Comparison of ENCODE assay signal across 5 mouse cellular contexts in genomic region chr9:88769470-88769869, GRCm38 (mm10). TPM values are rescaled to one million over a fixed set of nuclear protein-coding genes. Genes with fewer than 3 reads are reported as not detected.
"Had no signal": no experiment of that assay in that cellular context is flagged by ENCODE, and none has a peak within 500 bp of the region (broad histone marks: within the 10 kb centered on the region; RNA-seq: fewer than 3 reads in every experiment).

No protein-coding gene starts in this region.

RNA-seq across cellular contexts. Expression of gene Bcl2a1d, which starts 37.8 kb away (rescaled TPM):
- total RNA-seq: heart, postnatal 4 days; hindbrain, postnatal 0 days; layer of hippocampus, adult 18-20 months; layer of hippocampus, adult 2 months; layer of hippocampus, postnatal 36 days had no signal
